Mouse (Mus musculus): ENCODE results near the gene Ndufs8. TPM values are rescaled to one million over a fixed set of nuclear protein-coding genes. Genes with fewer than 3 reads are reported as not detected.
"Not testable (repeated sequence)": the region's sequence is repeated elsewhere in the genome, so short reads cannot be mapped to it uniquely, and the experiment has no call there.

Gene Ndufs8
- polyA plus RNA-seq (2014; fragmentation: Nextera tagmentation; extraction: Ambion mirVana), result 397 and 412 TPM in 2 replicates

DNA sequence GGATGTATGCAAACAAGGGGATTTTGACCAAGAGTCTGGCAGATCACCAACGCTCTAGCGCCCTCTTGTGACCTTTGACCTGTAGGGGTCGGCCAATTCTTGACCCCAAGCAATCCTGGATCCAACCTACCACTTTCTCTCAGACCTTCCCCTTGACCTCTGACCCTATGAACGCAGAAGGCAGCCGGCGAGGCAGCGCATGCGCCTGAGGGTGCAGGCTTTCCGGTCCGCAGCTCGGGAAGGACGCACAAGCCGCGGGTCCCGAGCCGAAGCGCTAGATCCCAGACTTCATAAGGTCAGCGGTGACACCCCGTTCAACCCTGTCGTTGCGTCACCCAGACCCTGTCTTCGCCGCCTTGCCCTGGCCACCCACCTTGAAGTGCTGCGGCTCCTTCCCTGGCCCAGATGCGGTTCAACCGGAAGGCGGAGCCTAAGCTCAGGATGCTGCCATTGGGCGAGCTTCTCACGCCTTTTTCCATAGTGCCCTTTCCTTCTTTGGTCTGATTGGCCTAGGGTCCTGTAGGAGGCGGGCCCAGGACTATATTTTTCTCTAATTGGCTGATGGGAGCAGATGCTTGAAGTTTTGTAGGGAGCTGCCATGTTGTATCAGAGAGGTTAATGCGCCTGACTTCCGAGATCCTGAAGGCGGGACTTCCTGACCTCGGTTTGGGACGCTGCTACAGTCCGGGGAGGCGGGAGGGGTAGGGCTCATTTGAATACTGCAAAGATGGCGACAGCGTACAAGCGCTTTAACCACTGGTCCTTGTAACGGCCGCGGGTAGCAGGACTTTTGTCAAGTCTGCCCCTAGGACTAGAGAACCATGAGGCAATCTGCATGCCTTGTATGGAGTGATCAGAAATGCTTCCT is at the start of gene Ndufs8:
Gene Ndufs8 (minus strand): TSS at position 438 of the 868 bp plus-strand sequence.
- Histone ChIP-seq H3K4me1 (ENCODE audit: control insufficient read depth, insufficient read depth, low read length) (peaks cover 17% of the 10 kb centered on the region), H3K4me3 (ENCODE audit: low read length) (peak within 1 kb of the TSS; percentile 73), H3K9ac (ENCODE audit: low read depth, low read length) (peak within 1 kb of the TSS; percentile 68), H3K36me3 (ENCODE audit: control insufficient read depth, insufficient read depth, low read length) (peaks cover 31% of the 10 kb centered on the region), H3K27me3 (ENCODE audit: control insufficient read depth, insufficient read depth, low read length) (no peaks in the 10 kb centered on the region), H3K27ac (ENCODE audit: low read depth, low read length) (peak within 1 kb of the TSS; percentile 74), H3K9me3 (ENCODE audit: control insufficient read depth, low read length) (no peaks in the 10 kb centered on the region), H3K4me2 (replicated peaks; ENCODE audit: low read depth, low read length) (peak within 1 kb of the TSS; percentile 80)
- ATAC-seq (ENCODE audit: low FRiP score, low TSS enrichment), result peak; percentile 97
- 0% methylated on average over 43 of the region's 43 CpGs for WGBS

- H3K4me2 ChIP-seq (replicated peaks; ENCODE audit: low read depth, low read length); H3K9me3 ChIP-seq (ENCODE audit: control insufficient read depth, low read length); ATAC-seq (ENCODE audit: low FRiP score, low TSS enrichment); H3K27me3 ChIP-seq (ENCODE audit: control insufficient read depth, insufficient read depth, low read length); H3K36me3 ChIP-seq (ENCODE audit: control insufficient read depth, insufficient read depth, low read length); H3K4me1 ChIP-seq (ENCODE audit: control insufficient read depth, insufficient read depth, low read length); H3K27ac ChIP-seq (ENCODE audit: low read depth, low read length); H3K9ac ChIP-seq (ENCODE audit: low read depth, low read length); H3K4me3 ChIP-seq (ENCODE audit: low read length): not testable (repeated sequence)
- WGBS, result 90% methylated on average over 6 of the region's 6 CpGs
Observed at GRCm38 (mm10) chr19:3961805-3962204, 49.2 kb upstream of the Ndufs8 start.

GRCm38 (mm10) chr19:3960211-3960610 is 47.6 kb upstream of the Ndufs8 start:
- ATAC-seq (ENCODE audit: low FRiP score, low TSS enrichment), result no peak
- no peak overlapping the region for H3K4me2 ChIP-seq (replicated peaks; ENCODE audit: low read depth, low read length)

GRCm38 (mm10) chr19:3959030-3959429 is 46.5 kb upstream of the Ndufs8 start:
- no peak overlapping the region for H3K4me3 ChIP-seq (ENCODE audit: low read length)
- no peaks in the 10 kb centered on the region for H3K27me3 ChIP-seq (ENCODE audit: control insufficient read depth, insufficient read depth, low read length)
- H3K27ac ChIP-seq (ENCODE audit: low read depth, low read length), result no peak overlapping the region
- no peak for ATAC-seq (ENCODE audit: low FRiP score, low TSS enrichment)
- H3K9me3 ChIP-seq (ENCODE audit: control insufficient read depth, low read length), result no peaks in the 10 kb centered on the region
- no peak overlapping the region for H3K9ac ChIP-seq (ENCODE audit: low read depth, low read length)
- no peak overlapping the region for H3K4me2 ChIP-seq (replicated peaks; ENCODE audit: low read depth, low read length)
- H3K4me1 ChIP-seq (ENCODE audit: control insufficient read depth, insufficient read depth, low read length), result no peaks in the 10 kb centered on the region
- no peaks in the 10 kb centered on the region for H3K36me3 ChIP-seq (ENCODE audit: control insufficient read depth, insufficient read depth, low read length)

More at GRCm38 (mm10) chr19:3960211-3960610, 47.6 kb upstream of the Ndufs8 start:
- H3K9me3 ChIP-seq (ENCODE audit: control insufficient read depth, low read length), result no peaks in the 10 kb centered on the region
- H3K36me3 ChIP-seq (ENCODE audit: control insufficient read depth, insufficient read depth, low read length), result no peaks in the 10 kb centered on the region
- WGBS, result 86% methylated on average over 5 of the region's 5 CpGs
- H3K4me1 ChIP-seq (ENCODE audit: control insufficient read depth, insufficient read depth, low read length), result no peaks in the 10 kb centered on the region
- H3K27me3 ChIP-seq (ENCODE audit: control insufficient read depth, insufficient read depth, low read length), result no peaks in the 10 kb centered on the region
- no peak overlapping the region for H3K27ac ChIP-seq (ENCODE audit: low read depth, low read length)
- H3K4me3 ChIP-seq (ENCODE audit: low read length), result no peak overlapping the region
- no peak overlapping the region for H3K9ac ChIP-seq (ENCODE audit: low read depth, low read length)

GRCm38 (mm10) chr19:3958470-3958869 is 45.9 kb upstream of the Ndufs8 start, which contains the start of gene Aldh3b3:
Gene Aldh3b3 (plus strand): TSS chr19:3958645.
- Histone ChIP-seq H3K4me2 (replicated peaks; ENCODE audit: low read depth, low read length) (no peak within 1 kb of the TSS), H3K4me3 (ENCODE audit: low read length) (no peak within 1 kb of the TSS), H3K4me1 (ENCODE audit: control insufficient read depth, insufficient read depth, low read length) (no peaks in the 10 kb centered on the region), H3K36me3 (ENCODE audit: control insufficient read depth, insufficient read depth, low read length) (no peaks in the 10 kb centered on the region), H3K9ac (ENCODE audit: low read depth, low read length) (no peak within 1 kb of the TSS), H3K27ac (ENCODE audit: low read depth, low read length) (no peak within 1 kb of the TSS), H3K27me3 (ENCODE audit: control insufficient read depth, insufficient read depth, low read length) (no peaks in the 10 kb centered on the region), H3K9me3 (ENCODE audit: control insufficient read depth, low read length) (no peaks in the 10 kb centered on the region)
- ATAC-seq (ENCODE audit: low FRiP score, low TSS enrichment), result no peak
- WGBS, result 74% methylated on average over 4 of the region's 4 CpGs

DNA sequence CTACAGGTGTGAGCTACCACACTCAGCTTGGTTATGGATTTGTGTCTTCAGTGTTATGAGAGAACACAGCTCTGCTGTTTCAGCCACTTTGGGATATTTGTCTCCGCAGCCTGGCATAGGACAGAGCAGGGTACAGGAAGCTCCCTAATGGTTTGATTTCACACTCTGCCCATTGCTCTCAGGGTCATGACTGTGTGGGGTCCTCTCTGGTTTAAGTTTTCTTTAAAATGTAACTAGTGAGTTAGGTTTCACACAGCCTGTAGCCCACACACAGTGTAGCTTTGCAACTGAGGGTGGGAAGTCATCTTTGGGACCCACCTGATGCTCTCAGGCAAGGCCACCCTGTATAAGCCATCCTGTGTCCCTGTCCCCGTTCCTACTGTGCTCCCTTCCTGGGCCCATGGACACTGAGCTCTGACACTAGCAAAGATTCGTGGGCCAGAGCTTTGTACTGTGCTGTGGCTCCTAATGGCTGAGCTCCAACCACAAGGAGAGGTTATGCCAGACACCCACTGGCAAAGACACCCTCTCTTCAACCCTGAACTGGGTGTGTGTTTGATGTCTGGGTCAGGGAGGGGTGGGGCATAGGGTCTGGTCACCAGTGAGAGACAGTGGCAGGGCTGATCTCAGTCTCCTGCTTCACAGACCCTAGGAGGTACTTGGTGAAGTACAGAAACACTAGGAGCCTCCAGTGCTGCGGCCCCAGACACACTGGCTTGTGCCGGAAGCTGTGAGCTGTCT is 44.9 kb upstream of the Ndufs8 start:
- H3K4me1 ChIP-seq (ENCODE audit: control insufficient read depth, insufficient read depth, low read length); H3K4me3 ChIP-seq (ENCODE audit: low read length); H3K27me3 ChIP-seq (ENCODE audit: control insufficient read depth, insufficient read depth, low read length); H3K9ac ChIP-seq (ENCODE audit: low read depth, low read length); ATAC-seq (ENCODE audit: low FRiP score, low TSS enrichment); H3K27ac ChIP-seq (ENCODE audit: low read depth, low read length); H3K4me2 ChIP-seq (replicated peaks; ENCODE audit: low read depth, low read length); H3K9me3 ChIP-seq (ENCODE audit: control insufficient read depth, low read length); H3K36me3 ChIP-seq (ENCODE audit: control insufficient read depth, insufficient read depth, low read length): not testable (repeated sequence)
- WGBS, result 72% methylated on average over 5 of the region's 5 CpGs

DNA sequence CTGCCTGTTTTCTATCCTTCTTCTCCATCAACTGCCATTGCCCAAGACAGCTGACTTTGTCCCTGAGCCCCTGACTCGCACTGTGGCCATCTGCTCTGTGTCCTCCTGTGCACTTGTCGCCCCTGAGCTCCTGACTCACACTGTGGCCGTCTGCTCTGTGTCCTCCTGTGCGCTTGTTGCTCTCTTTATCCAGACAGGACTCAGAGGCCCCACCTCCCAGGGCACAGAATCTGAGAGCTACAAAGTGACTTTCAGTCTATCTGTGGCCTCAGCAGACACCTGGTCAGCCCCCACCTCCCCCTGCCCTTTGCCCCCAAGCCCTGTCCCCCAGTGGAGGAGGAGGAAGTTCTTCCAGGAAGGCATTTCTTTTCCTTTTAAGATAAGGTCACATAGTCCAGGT is 43.2 kb upstream of the Ndufs8 start:
- ATAC-seq (ENCODE audit: low FRiP score, low TSS enrichment), result no peak
- H3K27me3 ChIP-seq (ENCODE audit: control insufficient read depth, insufficient read depth, low read length), result no peaks in the 10 kb centered on the region
- H3K36me3 ChIP-seq (ENCODE audit: control insufficient read depth, insufficient read depth, low read length), result no peaks in the 10 kb centered on the region
- H3K4me1 ChIP-seq (ENCODE audit: control insufficient read depth, insufficient read depth, low read length), result no peaks in the 10 kb centered on the region
- no peak overlapping the region for H3K4me2 ChIP-seq (replicated peaks; ENCODE audit: low read depth, low read length)
- H3K9me3 ChIP-seq (ENCODE audit: control insufficient read depth, low read length), result no peaks in the 10 kb centered on the region
- H3K27ac ChIP-seq (ENCODE audit: low read depth, low read length), result no peak overlapping the region
- no peak overlapping the region for H3K4me3 ChIP-seq (ENCODE audit: low read length)
- no peak overlapping the region for H3K9ac ChIP-seq (ENCODE audit: low read depth, low read length)
- WGBS, result 37% methylated on average over 4 of the region's 4 CpGs

DNA sequence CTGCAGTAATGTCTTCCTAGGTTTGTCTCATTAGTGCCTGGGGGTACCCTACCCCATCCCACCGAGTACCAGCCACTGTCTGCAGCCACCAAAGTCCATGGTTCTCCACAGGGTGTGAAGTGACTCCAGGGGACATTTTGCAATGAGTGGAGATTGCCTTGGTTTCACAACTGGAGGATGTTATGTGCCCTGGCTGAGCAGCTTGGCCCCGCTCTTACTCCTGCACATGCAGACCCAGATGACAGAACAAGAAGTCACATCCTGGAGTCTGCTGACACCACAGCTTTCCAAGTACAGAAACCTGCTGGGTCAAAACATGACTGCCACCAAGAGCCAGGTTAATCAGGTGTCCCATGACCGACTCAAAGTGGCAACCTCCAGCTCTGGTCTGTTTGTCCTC is 42.5 kb upstream of the Ndufs8 start:
- Histone ChIP-seq H3K27ac (ENCODE audit: low read depth, low read length) (no peak overlapping the region), H3K9ac (ENCODE audit: low read depth, low read length) (no peak overlapping the region), H3K27me3 (ENCODE audit: control insufficient read depth, insufficient read depth, low read length) (no peaks in the 10 kb centered on the region), H3K4me2 (replicated peaks; ENCODE audit: low read depth, low read length) (no peak overlapping the region), H3K36me3 (ENCODE audit: control insufficient read depth, insufficient read depth, low read length) (no peaks in the 10 kb centered on the region), H3K4me3 (ENCODE audit: low read length) (no peak overlapping the region), H3K9me3 (ENCODE audit: control insufficient read depth, low read length) (no peaks in the 10 kb centered on the region), H3K4me1 (ENCODE audit: control insufficient read depth, insufficient read depth, low read length) (no peaks in the 10 kb centered on the region)
- WGBS, result 61% methylated on average over 3 of the region's 3 CpGs
- no peak for ATAC-seq (ENCODE audit: low FRiP score, low TSS enrichment)

- H3K4me2 ChIP-seq (replicated peaks; ENCODE audit: low read depth, low read length), result no peak overlapping the region
- no peaks in the 10 kb centered on the region for H3K36me3 ChIP-seq (ENCODE audit: control insufficient read depth, insufficient read depth, low read length)
- 46% methylated on average over 1 of the region's 1 CpGs for WGBS
- no peak overlapping the region for H3K9ac ChIP-seq (ENCODE audit: low read depth, low read length)
- no peaks in the 10 kb centered on the region for H3K4me1 ChIP-seq (ENCODE audit: control insufficient read depth, insufficient read depth, low read length)
- H3K27me3 ChIP-seq (ENCODE audit: control insufficient read depth, insufficient read depth, low read length), result no peaks in the 10 kb centered on the region
- H3K27ac ChIP-seq (ENCODE audit: low read depth, low read length), result no peak overlapping the region
- no peak for ATAC-seq (ENCODE audit: low FRiP score, low TSS enrichment)
- no peaks in the 10 kb centered on the region for H3K9me3 ChIP-seq (ENCODE audit: control insufficient read depth, low read length)
- no peak overlapping the region for H3K4me3 ChIP-seq (ENCODE audit: low read length)
Observed at GRCm38 (mm10) chr19:3952099-3952498, 39.5 kb upstream of the Ndufs8 start.

Measured in kidney, embryonic 14.5 days (tissue).